Mouse (Mus musculus): ENCODE results near the gene Doc2g. TPM values are rescaled to one million over a fixed set of nuclear protein-coding genes. Genes with fewer than 3 reads are reported as not detected.
"Not testable (repeated sequence)": the region's sequence is repeated elsewhere in the genome, so short reads cannot be mapped to it uniquely, and the experiment has no call there.

Gene Doc2g
- total RNA-seq (2015; ENCODE audit: low replicate concordance), result 0.42 TPM in 1 of 2 replicates, not detected in the other
- 3.0 TPM in 1 of 2 replicates, not detected in the other for total RNA-seq (2017; ENCODE audit: low replicate concordance)

GRCm38 (mm10) chr19:4003112-4003511 lies at the start of gene Doc2g:
Gene Doc2g (plus strand): TSS chr19:4003313.
- ATAC-seq (replicated peaks; ENCODE audit: low FRiP score, poor library complexity, severe bottlenecking), result no peak

DNA sequence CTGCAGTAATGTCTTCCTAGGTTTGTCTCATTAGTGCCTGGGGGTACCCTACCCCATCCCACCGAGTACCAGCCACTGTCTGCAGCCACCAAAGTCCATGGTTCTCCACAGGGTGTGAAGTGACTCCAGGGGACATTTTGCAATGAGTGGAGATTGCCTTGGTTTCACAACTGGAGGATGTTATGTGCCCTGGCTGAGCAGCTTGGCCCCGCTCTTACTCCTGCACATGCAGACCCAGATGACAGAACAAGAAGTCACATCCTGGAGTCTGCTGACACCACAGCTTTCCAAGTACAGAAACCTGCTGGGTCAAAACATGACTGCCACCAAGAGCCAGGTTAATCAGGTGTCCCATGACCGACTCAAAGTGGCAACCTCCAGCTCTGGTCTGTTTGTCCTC lies 48.1 kb upstream of the Doc2g start:
- no peak for ATAC-seq (replicated peaks; ENCODE audit: low FRiP score, poor library complexity, severe bottlenecking)

- no peak for ATAC-seq (replicated peaks; ENCODE audit: low FRiP score, poor library complexity, severe bottlenecking)
Observed at GRCm38 (mm10) chr19:3955804-3956203, 47.3 kb upstream of the Doc2g start.

DNA sequence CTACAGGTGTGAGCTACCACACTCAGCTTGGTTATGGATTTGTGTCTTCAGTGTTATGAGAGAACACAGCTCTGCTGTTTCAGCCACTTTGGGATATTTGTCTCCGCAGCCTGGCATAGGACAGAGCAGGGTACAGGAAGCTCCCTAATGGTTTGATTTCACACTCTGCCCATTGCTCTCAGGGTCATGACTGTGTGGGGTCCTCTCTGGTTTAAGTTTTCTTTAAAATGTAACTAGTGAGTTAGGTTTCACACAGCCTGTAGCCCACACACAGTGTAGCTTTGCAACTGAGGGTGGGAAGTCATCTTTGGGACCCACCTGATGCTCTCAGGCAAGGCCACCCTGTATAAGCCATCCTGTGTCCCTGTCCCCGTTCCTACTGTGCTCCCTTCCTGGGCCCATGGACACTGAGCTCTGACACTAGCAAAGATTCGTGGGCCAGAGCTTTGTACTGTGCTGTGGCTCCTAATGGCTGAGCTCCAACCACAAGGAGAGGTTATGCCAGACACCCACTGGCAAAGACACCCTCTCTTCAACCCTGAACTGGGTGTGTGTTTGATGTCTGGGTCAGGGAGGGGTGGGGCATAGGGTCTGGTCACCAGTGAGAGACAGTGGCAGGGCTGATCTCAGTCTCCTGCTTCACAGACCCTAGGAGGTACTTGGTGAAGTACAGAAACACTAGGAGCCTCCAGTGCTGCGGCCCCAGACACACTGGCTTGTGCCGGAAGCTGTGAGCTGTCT lies 45.6 kb upstream of the Doc2g start:
- ATAC-seq (replicated peaks; ENCODE audit: low FRiP score, poor library complexity, severe bottlenecking), result 0 out of 2 replicates have a peak, but pooled peaks have one; percentile 52

- ATAC-seq (replicated peaks; ENCODE audit: low FRiP score, poor library complexity, severe bottlenecking), result no peak
Observed at GRCm38 (mm10) chr19:3958470-3958869, 44.6 kb upstream of the Doc2g start, which contains the start of gene Aldh3b3. Gene Aldh3b3 (plus strand): TSS chr19:3958645.

GRCm38 (mm10) chr19:3959030-3959429 lies 44.1 kb upstream of the Doc2g start:
- ATAC-seq (replicated peaks; ENCODE audit: low FRiP score, poor library complexity, severe bottlenecking), result no peak

- no peak for ATAC-seq (replicated peaks; ENCODE audit: low FRiP score, poor library complexity, severe bottlenecking)
Observed at GRCm38 (mm10) chr19:3960211-3960610, 42.9 kb upstream of the Doc2g start.

- not testable (repeated sequence) for ATAC-seq (replicated peaks; ENCODE audit: low FRiP score, poor library complexity, severe bottlenecking)
Observed at GRCm38 (mm10) chr19:3961805-3962204, 41.3 kb upstream of the Doc2g start.

DNA sequence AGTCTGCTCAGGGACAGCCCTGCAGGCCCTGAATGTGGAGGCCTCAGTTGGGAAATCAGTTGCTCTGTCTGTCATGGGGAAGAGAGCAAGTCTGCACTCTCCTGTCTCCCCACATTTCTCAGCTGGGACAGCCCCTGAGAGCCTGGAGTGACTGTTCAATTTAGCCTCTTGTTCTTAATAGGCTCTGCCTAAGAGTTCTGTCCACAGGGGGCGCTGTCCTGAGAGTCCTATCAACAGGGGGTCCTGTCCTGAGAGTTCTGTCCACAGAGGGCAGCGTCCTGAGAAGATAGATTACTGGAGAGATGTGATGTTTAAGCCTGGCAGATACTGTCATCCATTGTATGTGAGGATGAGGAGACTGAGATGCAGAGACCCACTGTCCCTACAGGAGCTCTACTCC lies 40.6 kb upstream of the Doc2g start:
- no peak for ATAC-seq (replicated peaks; ENCODE audit: low FRiP score, poor library complexity, severe bottlenecking)

DNA sequence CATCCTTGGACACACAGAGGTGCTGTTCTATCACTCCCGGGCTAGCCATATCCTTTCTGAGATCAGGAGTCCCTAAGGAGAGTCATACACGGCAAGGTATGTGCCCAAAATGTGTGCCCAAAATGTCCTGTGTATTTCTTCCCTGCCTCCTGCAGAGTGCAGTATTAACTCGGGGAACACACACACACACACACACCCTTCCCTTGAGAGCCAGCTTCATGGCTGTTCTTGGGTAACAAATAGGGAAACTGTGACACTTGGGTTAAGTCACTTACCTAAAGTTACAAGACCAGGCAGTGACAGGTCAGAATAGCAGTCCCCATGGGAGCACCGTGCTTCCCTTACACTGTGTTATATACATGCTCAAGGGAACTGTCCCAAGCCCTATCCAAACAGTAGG lies 39.1 kb upstream of the Doc2g start:
- ATAC-seq (replicated peaks; ENCODE audit: low FRiP score, poor library complexity, severe bottlenecking), result no peak

DNA sequence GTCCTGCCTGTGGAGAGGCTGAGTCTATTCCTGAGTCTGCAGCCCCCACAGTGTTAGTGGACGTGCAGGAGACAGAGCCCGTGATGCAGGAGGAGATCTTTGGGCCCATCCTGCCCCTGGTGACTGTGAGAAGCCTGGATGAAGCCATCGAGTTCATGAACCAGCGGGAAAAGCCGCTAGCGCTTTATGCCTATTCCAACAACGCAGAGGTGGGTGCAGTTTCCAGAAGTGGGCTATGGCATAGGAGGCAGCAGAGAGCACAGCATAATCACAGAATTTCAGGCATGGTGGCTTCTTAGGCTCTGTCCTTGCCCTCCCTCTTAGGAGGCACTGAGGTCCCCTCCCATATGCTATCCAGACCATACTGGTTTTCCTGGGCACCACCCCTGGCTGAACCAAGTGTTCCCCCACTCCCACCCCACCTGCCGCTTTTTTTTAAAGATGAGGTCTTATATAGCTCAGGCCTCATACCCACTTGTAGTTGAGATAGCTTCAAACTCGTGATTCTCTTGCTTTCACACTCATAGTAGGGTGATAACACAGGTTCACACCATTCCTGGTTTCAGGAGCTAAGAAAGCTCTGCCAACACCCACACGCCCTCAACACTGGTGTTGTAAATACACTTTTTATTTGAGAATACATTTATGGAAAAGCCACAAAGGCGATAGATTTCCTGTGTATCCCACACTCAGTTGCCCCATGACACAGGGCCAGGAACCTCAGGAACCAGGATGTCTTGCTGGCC lies 36.6 kb upstream of the Doc2g start:
- no peak for ATAC-seq (replicated peaks; ENCODE audit: low FRiP score, poor library complexity, severe bottlenecking)

DNA sequence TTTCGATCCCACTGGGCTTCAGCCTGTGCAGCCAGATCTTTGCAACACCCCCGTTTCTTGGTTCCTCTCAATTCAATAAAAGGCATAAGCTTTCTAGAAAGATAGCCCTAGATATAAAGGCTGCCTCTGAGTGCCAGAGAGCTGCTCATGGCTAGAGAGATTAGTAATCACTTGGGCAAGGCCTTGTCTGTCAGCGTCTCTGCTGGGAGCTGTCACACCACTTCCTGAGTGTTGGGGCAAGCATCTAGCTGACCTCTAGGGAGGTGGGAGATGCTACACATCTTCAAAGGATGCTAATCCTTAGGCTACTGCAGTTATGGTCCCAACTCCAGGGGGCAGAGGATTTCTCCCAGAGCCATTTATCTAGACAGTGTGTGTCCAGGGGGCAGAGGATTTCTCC lies 35.9 kb upstream of the Doc2g start:
- no peak for ATAC-seq (replicated peaks; ENCODE audit: low FRiP score, poor library complexity, severe bottlenecking)

DNA sequence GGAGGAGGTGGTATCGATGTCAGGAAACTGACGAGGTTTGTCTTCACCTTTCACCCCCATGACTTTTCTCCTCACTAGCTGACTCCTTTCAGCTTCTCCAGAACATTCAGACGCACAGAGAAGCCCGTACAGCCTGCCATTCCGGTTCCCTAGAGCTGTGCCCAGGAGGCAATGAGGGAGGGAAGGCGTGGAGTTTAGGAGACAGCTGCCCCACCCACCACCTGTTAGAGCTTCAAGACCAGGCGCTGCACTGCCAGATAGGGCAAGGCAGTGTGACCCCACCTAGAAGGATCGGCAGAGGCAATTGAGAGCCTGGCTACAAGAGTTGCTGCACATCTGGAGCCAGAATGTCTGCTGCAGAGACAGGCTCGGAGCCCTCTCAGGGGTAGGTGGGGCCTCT lies 30.9 kb upstream of the Doc2g start, which contains the start of gene Aldh3b2:
Gene Aldh3b2, plus strand, starts transcription at position 100 of the 400 bp plus-strand sequence.
- peak; percentile 90 for ATAC-seq (replicated peaks; ENCODE audit: low FRiP score, poor library complexity, severe bottlenecking)

DNA sequence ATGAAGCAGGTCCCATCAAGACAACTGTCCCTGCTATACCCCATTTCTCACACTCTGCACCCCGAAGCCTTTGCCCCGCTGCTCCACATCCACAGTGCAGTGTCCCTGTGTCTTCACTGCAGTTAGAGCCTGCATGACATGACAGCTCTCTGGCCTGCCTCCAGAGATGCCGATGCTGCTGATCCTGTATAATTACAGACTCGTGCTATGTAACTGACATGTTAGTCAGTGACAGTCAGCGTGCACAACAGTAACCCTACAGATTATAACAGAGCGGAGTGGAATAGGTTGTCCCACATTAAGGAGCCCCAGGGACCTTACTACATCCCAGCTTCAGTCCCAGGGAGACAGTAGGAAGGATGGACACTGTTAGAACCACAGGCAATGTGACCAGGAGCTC lies 28.5 kb upstream of the Doc2g start:
- not testable (repeated sequence) for ATAC-seq (replicated peaks; ENCODE audit: low FRiP score, poor library complexity, severe bottlenecking)

DNA sequence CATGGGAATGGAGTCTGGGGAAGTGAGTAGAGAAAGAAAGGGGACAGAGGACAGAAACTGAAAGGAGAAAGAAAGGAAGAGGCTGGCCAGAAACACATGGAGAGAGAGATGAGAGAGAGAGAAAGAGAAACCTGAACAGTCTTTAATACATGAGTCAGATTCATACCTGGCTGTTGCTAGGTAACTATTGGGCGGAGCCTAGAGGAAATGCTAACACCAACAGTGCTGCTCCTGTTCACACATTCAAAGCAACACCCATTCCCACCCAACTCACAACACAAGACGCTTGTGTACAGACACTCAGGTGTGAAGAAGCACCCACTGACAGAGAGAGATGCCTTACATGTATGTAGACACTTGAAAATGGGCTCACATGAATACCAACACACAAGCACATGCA lies 27.2 kb upstream of the Doc2g start:
- ATAC-seq (replicated peaks; ENCODE audit: low FRiP score, poor library complexity, severe bottlenecking), result no peak

GRCm38 (mm10) chr19:3980309-3980708 lies 22.8 kb upstream of the Doc2g start:
- peak; percentile 65; the same call in 1 of the 2 replicates for ATAC-seq (replicated peaks; ENCODE audit: low FRiP score, poor library complexity, severe bottlenecking)

GRCm38 (mm10) chr19:3980917-3981316 lies 22.2 kb upstream of the Doc2g start:
- ATAC-seq (replicated peaks; ENCODE audit: low FRiP score, poor library complexity, severe bottlenecking), result no peak

DNA sequence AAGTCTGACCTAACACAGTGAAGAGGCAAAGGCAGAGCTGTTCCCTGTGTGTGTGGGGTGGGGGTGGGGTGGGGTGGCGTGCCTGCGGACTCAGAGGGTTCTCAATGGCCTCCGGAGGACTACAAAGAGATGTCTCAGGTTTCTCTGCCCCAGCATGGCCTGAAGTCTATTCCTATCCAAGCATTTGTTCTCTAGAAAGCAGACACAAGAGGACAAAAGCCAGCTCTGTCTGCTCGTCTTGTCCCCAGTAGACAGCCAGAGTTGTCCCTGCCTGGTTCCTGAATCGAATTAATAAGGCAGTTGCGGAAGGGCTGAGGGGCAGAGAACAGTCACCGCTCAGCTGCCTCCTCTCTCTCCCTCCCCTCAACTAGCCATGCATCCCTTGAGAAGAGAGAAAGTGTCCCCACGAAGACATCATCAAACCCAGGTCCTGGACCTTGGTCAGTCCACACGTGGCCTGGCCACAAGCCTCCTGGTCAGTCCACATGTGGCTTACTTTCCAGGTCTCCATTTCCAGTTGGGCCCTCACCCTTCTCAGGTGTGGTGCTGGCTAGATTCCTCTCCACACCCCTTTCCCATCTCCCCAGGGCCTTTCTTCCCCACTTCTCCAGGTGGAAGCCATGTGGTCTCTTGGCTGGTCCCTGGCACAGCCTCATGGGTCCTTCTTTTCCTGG lies 19.4 kb upstream of the Doc2g start:
- ATAC-seq (replicated peaks; ENCODE audit: low FRiP score, poor library complexity, severe bottlenecking), result no peak

GRCm38 (mm10) chr19:3985261-3985681 lies 17.8 kb upstream of the Doc2g start:
- ATAC-seq (replicated peaks; ENCODE audit: low FRiP score, poor library complexity, severe bottlenecking), result no peak

DNA sequence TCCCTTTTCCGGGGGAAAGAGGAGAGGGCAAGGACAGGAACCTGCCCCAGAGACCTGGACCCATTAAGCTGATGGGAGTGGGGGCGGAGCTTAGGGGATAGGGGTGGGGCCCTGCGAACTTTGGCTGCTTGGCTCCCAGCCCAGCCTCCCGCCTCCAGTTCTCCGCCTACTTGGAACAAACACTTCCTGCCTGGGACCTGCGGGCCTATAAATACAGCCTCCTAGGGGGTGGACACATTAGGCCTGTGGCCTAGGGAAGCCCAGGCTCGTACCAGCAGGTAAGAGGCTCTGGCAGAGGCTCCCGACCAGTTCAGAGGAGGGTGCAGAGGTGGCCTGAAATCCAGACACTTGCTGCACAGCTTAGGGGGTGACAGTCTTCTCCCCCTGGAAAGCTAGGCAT lies 16.8 kb upstream of the Doc2g start, which contains the start of gene Acy3:
Gene Acy3, plus strand, starts transcription at position 237 of the 400 bp plus-strand sequence.
- peak; percentile 63 for ATAC-seq (replicated peaks; ENCODE audit: low FRiP score, poor library complexity, severe bottlenecking)

Measured in erythroid progenitor cell, adult 5-6 weeks (primary cell).